Mouse (Mus musculus): ENCODE data around the gene Foxp1.

- no peak for TF ChIP-seq CTCF (IDR thresholded peaks at IDR 0.05; ENCODE audit: low read depth)
- TF ChIP-seq EP300 (IDR thresholded peaks at IDR 0.05; ENCODE audit: low read depth) = no peak
Observed at GRCm38 (mm10) chr6:98933135-98933724, 589.3 kb downstream of the Foxp1 start.
